Mouse (Mus musculus) midbrain, embryonic 10.5 days (tissue): ENCODE results near the gene Sesn3. TPM values are rescaled to one million over a fixed set of nuclear protein-coding genes. Genes with fewer than 3 reads are reported as not detected.
A peak's percentile ranks its signal among the peaks of the same experiment; 100 is the strongest.

ENCODE experiments used
- DNase-seq: peaks from one replicate; pipeline ENCODE4 v3.0.0-alpha.2; 2017; ENCODE audit warnings: low spot score
- H3K27ac ChIP-seq: fragments of 300-500 bp; sonication (generic); replicated peaks from 2 replicates; pipeline ENCODE4 v1.5.1; 2016; ENCODE audit warnings: mild to moderate bottlenecking
- H3K27me3 ChIP-seq: fragments of 300-500 bp; sonication (generic); 2 replicates; pipeline ENCODE4 v1.6.1; 2016; ENCODE audit warnings: low read depth, mild to moderate bottlenecking; ENCODE audit not compliant: poor library complexity, severe bottlenecking
- H3K36me3 ChIP-seq: fragments of 300-500 bp; sonication (generic); 2 replicates; pipeline ENCODE4 v1.6.1; 2016; ENCODE audit warnings: mild to moderate bottlenecking, moderate library complexity
- H3K4me1 ChIP-seq: fragments of 300-500 bp; sonication (generic); 2 replicates; pipeline ENCODE4 v1.6.1; 2016
- H3K4me3 ChIP-seq: fragments of 300-500 bp; sonication (generic); 2 replicates; pipeline ENCODE4 v1.5.1; 2016; ENCODE audit warnings: mild to moderate bottlenecking, moderate library complexity
- H3K9me3 ChIP-seq: fragments of 300-500 bp; sonication (generic); replicated peaks from 2 replicates; pipeline ENCODE4 v1.6.1; 2016; ENCODE audit warnings: mild to moderate bottlenecking
- WGBS: fragments of 180-500 bp; shearing (Covaris S2); methylation state at CpG from one replicate; pipeline ENCODE4 v1.1.7; 2016; 5-methylcytosine and 5-hydroxymethylcytosine counted together
- polyA plus RNA-seq: library from polyadenylated mRNA; unstranded; fragments of >200 nt; fragmentation: Nextera tagmentation; extraction: Ambion mirVana; gene quantifications from 2 replicates; pipeline ENCODE4 v1.2.1, GENCODE M21; 2016

Sesn3 gene
- polyA plus RNA-seq, 1 experiment from 2014 or later: 16.0 TPM

DNA sequence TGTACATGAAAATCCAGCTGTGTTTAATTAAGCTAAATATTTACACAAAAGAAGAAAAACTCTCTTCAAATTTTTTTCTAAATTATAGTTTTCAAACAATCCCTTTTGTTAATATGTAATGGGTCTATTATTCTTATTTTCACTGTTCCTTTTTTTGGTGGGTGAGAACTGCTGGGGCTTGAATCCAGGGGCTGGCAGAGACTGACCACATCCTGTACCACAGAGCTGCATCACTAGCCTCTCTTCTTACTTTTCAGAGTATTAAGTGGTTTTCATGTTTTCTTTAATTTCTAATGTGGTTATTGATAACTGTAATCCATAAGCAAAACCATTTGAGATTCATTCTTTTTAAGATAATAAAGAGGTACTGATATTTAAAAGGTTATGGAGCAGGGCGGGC lies 19.0 kb downstream of the Sesn3 start:
- H3K4me1 ChIP-seq: 0 out of 2 replicates have a peak, but pooled peaks cover 5% of the 10 kb centered on the region
- no peaks in the 10 kb centered on the region for H3K27me3 ChIP-seq
- no peak overlapping the region for H3K4me3 ChIP-seq
- H3K9me3 ChIP-seq: no peaks in the 10 kb centered on the region
- no peak for DNase-seq
- 98% methylated on average over 1 of the region's 1 CpGs for WGBS
- no peak overlapping the region for H3K27ac ChIP-seq
- H3K36me3 ChIP-seq: no peaks in the 10 kb centered on the region

DNA sequence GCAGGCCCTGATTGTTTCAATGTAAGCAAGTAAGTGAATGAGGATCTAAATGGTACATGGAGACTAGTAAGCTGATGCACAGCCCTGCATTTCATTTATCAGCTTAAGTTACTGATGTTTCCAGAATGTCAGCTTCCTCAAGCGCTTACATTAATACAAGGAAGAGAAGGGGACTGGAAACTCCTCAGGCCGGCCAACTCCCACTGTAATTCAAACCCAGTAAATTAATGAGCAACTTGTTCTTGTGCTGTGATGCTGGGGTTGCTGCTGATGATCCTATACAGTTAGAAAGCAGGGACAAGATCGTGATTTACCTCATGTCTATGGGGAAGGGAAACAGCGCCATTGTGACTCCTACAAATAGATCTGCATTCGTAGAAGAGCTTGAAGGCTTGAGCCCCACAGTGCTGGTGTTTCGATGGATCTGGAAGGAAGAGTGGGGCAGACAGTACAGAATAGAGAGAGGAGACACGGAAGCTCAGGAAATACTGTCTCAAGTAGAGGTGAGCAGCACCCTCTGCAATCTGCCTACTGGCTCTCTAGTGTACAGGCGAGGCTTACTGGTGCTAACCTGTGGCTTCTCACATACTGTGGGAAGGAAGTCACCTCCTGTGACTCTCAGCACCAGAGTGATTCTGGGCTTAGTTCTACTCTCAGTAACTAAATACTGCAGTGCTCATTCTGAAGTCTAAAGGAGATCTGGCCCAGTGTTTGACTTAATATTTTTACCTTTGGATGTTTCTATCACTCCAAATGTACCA lies 21.0 kb downstream of the Sesn3 start:
- Histone ChIP-seq H3K36me3 (no peaks in the 10 kb centered on the region), H3K27ac (no peak overlapping the region), H3K4me1 (0 out of 2 replicates have a peak, but pooled peaks cover 8% of the 10 kb centered on the region), H3K9me3 (no peaks in the 10 kb centered on the region), H3K4me3 (no peak overlapping the region), H3K27me3 (no peaks in the 10 kb centered on the region)
- 93% methylated on average over 8 of the region's 8 CpGs for WGBS
- no peak for DNase-seq

GRCm38 (mm10) chr9:14297204-14297603 lies 22.3 kb downstream of the Sesn3 start:
- Histone ChIP-seq H3K36me3 (no peaks in the 10 kb centered on the region), H3K27ac (no peak overlapping the region), H3K9me3 (no peaks in the 10 kb centered on the region), H3K4me3 (no peak overlapping the region), H3K4me1 (0 out of 2 replicates have a peak, but pooled peaks cover 8% of the 10 kb centered on the region), H3K27me3 (no peaks in the 10 kb centered on the region)
- WGBS: 93% methylated on average over 5 of the region's 5 CpGs
- DNase-seq: no peak

DNA sequence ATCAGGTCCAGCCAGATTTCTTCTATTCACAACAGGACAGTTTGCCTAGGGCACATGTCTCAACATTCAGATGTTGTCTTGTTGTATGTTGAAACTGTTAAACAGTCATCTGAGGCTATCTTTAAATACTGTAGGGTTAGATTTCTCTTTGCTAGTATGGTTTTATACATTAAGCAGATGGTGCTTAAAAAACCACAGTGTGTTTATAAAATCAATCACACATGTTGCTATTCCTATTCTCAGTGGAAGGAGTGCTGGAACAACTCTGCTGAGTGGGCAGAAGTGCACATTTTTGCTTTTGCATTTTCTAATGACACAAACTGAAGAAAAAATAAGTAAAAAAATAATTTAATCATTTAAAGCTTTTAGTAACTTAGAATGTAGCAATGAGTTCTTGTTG lies 25.0 kb downstream of the Sesn3 start:
- H3K4me3 ChIP-seq: no peak overlapping the region
- no peaks in the 10 kb centered on the region for H3K9me3 ChIP-seq
- peaks cover 17% of the 10 kb centered on the region for H3K4me1 ChIP-seq
- no peaks in the 10 kb centered on the region for H3K27me3 ChIP-seq
- no peak overlapping the region for H3K27ac ChIP-seq
- no peaks in the 10 kb centered on the region for H3K36me3 ChIP-seq
- no peak for DNase-seq

- Histone ChIP-seq H3K27ac (no peak overlapping the region), H3K4me3 (no peak overlapping the region), H3K36me3 (no peaks in the 10 kb centered on the region), H3K4me1 (peaks cover 20% of the 10 kb centered on the region), H3K27me3 (no peaks in the 10 kb centered on the region), H3K9me3 (no peaks in the 10 kb centered on the region)
- 93% methylated on average over 6 of the region's 6 CpGs for WGBS
- no peak for DNase-seq
Measured at GRCm38 (mm10) chr9:14300795-14301194, 25.9 kb downstream of the Sesn3 start.

DNA sequence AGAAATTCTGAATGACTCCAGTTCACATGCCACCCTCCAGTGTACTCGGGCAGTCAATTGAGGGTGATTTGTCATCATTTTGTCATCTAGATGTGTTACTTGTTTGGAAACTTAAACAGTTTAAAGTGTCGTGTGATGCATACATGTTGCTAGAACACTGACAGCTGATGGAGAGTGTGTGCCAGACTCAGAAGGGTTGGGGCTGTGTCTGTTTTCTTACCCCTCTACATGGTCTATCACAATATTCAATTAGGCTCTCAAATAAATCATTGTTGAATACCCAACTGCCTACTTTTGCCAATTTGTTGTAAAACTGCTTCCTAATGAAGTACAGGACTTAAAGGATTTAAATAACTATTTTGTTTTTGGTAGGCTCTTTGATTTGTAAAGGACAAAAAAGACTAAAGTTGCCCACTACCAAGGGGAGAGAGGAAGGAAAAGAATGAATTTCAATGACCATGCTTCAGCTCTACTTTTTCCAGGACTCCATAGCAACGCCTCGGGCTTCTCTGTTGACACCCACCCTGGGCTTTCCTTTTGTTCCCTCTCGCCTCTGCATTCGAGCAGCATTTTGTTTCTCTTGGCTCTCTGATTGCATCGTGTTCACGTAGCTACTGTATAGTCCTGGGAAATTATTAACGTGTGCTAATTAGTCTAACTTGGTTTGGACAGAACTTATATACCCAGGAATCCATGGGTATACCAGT lies 29.5 kb downstream of the Sesn3 start:
- Histone ChIP-seq H3K4me3 (no peak overlapping the region), H3K36me3 (peaks cover 11% of the 10 kb centered on the region), H3K4me1 (peaks cover 12% of the 10 kb centered on the region), H3K27me3 (no peaks in the 10 kb centered on the region), H3K9me3 (no peaks in the 10 kb centered on the region), H3K27ac (peak overlapping the region; percentile 65)
- DNase-seq: peak; percentile 21
- 57% methylated on average over 9 of the region's 9 CpGs for WGBS

DNA sequence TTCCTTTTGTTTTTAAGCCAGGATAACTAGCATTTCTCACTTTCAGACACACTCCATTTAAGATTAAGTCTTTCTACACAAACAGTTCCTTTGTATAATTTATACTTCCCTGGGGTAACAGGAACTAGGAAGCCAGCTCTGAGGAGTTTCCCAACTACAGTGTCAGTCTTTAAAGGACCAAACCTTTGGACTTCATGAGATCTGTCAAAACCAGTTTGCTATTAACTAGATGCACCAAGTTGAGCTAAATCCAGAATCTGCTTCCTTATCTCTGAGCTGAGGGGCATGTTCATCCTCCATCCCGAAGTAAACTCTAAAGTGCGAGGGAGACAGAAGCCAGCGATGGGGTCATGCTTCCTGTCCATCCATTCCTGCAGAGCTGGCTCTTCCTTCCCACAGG lies 32.5 kb downstream of the Sesn3 start:
- DNase-seq: no peak
- H3K4me3 ChIP-seq: no peak overlapping the region
- WGBS: 90% methylated on average over 3 of the region's 3 CpGs

DNA sequence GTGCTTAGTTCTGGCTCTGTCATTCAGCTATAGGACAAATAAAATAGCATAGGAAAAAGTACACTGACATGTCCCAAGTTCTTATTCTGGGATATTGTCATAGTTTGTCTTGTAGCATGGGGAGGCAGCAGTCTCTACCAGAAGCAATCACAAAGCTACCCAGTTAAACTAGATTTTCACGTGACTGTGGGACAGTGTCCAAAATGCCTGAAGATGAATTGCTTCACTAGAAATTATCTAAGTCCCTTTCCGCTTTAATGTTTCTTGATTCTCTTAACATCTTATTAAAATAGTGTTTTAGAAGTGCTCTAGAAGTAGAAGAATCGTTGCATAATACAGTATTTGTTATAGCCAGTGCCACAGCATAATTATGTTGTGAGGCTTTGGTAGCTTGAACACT lies 39.1 kb downstream of the Sesn3 start:
- H3K27ac ChIP-seq: no peak overlapping the region
- no peaks in the 10 kb centered on the region for H3K4me1 ChIP-seq
- WGBS: 90% methylated on average over 3 of the region's 3 CpGs
- DNase-seq: no peak
- H3K4me3 ChIP-seq: no peak overlapping the region
- H3K9me3 ChIP-seq: no peaks in the 10 kb centered on the region
- H3K27me3 ChIP-seq: no peaks in the 10 kb centered on the region
- H3K36me3 ChIP-seq: peaks cover 69% of the 10 kb centered on the region

More for the DNA sequence above, 32.5 kb downstream of the Sesn3 start:
- H3K27me3 ChIP-seq: no peaks in the 10 kb centered on the region
- no peak overlapping the region for H3K27ac ChIP-seq
- H3K4me1 ChIP-seq: peaks cover 12% of the 10 kb centered on the region
- peaks cover 29% of the 10 kb centered on the region for H3K36me3 ChIP-seq
- H3K9me3 ChIP-seq: no peaks in the 10 kb centered on the region

DNA sequence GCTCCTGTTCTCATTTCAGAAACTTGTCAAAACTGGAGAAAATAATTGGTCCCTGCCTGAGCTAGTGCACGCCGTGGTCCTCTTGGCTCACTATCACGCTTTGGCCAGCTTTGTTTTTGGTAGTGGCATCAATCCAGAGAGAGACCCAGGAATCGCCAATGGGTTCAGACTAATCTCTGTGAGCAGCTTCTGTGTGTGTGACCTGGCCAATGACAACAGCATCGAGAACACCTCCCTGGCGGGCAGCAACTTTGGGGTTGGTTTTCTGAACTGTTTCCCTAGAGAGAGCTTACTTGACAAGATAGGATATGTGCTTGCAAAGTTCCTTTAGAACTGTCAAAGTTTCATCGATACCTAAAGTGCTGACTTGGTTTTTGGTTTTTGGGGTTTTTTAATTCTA lies 39.6 kb downstream of the Sesn3 start:
- H3K27ac ChIP-seq: no peak overlapping the region
- WGBS: 93% methylated on average over 7 of the region's 7 CpGs
- no peaks in the 10 kb centered on the region for H3K4me1 ChIP-seq
- H3K4me3 ChIP-seq: no peak overlapping the region
- DNase-seq: no peak
- H3K36me3 ChIP-seq: peaks cover 69% of the 10 kb centered on the region
- H3K9me3 ChIP-seq: no peaks in the 10 kb centered on the region
- H3K27me3 ChIP-seq: no peaks in the 10 kb centered on the region

- H3K4me3 ChIP-seq: no peak overlapping the region
- whole genome bisulfite sequencing: 97% methylated on average over 1 of the region's 1 CpGs
- no peak overlapping the region for H3K27ac ChIP-seq
- H3K36me3 ChIP-seq: peaks cover 58% of the 10 kb centered on the region
- DNase-seq: no peak
- no peaks in the 10 kb centered on the region for H3K27me3 ChIP-seq
- no peaks in the 10 kb centered on the region for H3K9me3 ChIP-seq
- H3K4me1 ChIP-seq: no peaks in the 10 kb centered on the region
Measured at GRCm38 (mm10) chr9:14316618-14317017, 41.8 kb downstream of the Sesn3 start.

- Histone ChIP-seq H3K36me3 (peaks cover 7% of the 10 kb centered on the region; the same call in 1 of the 2 replicates), H3K4me1 (no peaks in the 10 kb centered on the region), H3K27me3 (no peaks in the 10 kb centered on the region), H3K4me3 (no peak overlapping the region), H3K9me3 (no peaks in the 10 kb centered on the region), H3K27ac (no peak overlapping the region)
- WGBS: 85% methylated on average over 4 of the region's 4 CpGs
- no peak for DNase-seq
Measured at GRCm38 (mm10) chr9:14335829-14336228, 61.0 kb downstream of the Sesn3 start.

- H3K27ac ChIP-seq: no peak overlapping the region
- no peaks in the 10 kb centered on the region for H3K4me1 ChIP-seq
- H3K36me3 ChIP-seq: 0 out of 2 replicates have a peak, but pooled peaks cover 4% of the 10 kb centered on the region
- no peak for DNase-seq
- no peak overlapping the region for H3K4me3 ChIP-seq
- WGBS: 88% methylated on average over 3 of the region's 3 CpGs
- no peaks in the 10 kb centered on the region for H3K9me3 ChIP-seq
- H3K27me3 ChIP-seq: no peaks in the 10 kb centered on the region
Measured at GRCm38 (mm10) chr9:14336901-14337300, 62.0 kb downstream of the Sesn3 start.

DNA sequence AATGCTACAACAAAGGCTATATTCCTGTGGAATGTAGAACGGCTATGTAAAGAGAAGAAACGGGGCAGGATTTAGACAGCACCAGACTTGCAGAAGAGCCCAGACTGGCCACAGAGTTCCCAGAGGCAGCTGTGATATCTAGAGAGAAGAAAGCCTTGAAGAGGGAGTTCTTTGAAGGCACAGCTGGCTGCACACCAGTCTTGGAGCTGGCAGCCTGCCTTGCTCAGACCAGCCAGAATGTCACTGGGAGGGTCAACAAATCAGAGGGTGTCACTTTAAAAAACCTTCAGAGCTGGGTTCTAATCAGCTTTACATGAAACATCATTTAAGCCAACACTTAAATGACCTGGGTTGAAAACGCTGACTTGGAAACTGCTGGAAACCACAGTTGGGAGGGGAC lies 63.8 kb downstream of the Sesn3 start:
- DNase-seq: no peak
- no peaks in the 10 kb centered on the region for H3K9me3 ChIP-seq
- no peak overlapping the region for H3K4me3 ChIP-seq
- no peaks in the 10 kb centered on the region for H3K27me3 ChIP-seq
- H3K4me1 ChIP-seq: no peaks in the 10 kb centered on the region
- WGBS: 79% methylated on average over 3 of the region's 3 CpGs
- H3K36me3 ChIP-seq: no peaks in the 10 kb centered on the region
- H3K27ac ChIP-seq: no peak overlapping the region
